Mouse (Mus musculus) Patski (cell line): Measurements from ENCODE around the gene Nckipsd. TPM values are rescaled to one million over a fixed set of nuclear protein-coding genes. Genes with fewer than 3 reads are reported as not detected.

Source experiments
- ATAC-seq: fragments of 100-300 bp; one replicate; pipeline ENCODE4 v1.8.0; 2021
- CTCF ChIA-PET: fragments of 350-600 bp; sonication (Branson Sonifier 250); formaldehyde crosslinking; loops from one replicate; lab custom pipeline; 2022; ENCODE audit warnings: inconsistent platforms; lab: Charles Lee
- POLR2A ChIA-PET: fragments of 350-600 bp; sonication (Branson Sonifier 250); formaldehyde crosslinking; loops from one replicate; lab custom pipeline; 2022; ENCODE audit warnings: antibody characterized with exemption, inconsistent platforms; lab: Charles Lee
- DNase-seq: peaks from one replicate; pipeline ENCODE4 v3.0.0-alpha.2; 2011; ENCODE audit warnings: low read depth, low spot score
- H3K27me3 ChIP-seq: fragments of 371-371 bp; one replicate; pipeline ENCODE4 v1.5.1; 2021
- CTCF ChIP-seq: fragments of 100-300 bp; IDR thresholded peaks from one replicate; pipeline ENCODE4 v1.5.1; 2021
- in situ Hi-C: fragments of 300-500 bp; cut with MboI; formaldehyde crosslinking; loops from 3 replicates; pipeline ENCODE4 v1.11.1; 2018; ENCODE audit warnings: low pct_unique_long_range_greater_than_20kb, mixed read lengths
- polyA plus RNA-seq: library from polyadenylated mRNA; unstranded; gene quantifications from one replicate; pipeline ENCODE4 v1.2.3, GENCODE M21; 2021

The Nckipsd gene
- polyA plus RNA-seq = 15.9 TPM

- H3K27me3 ChIP-seq = no peaks in the 10 kb centered on the region
- no peak for TF ChIP-seq CTCF
- ChIA-PET CTCF (interaction anchor here (1.2 to 2.3 kb wide), 5 partner anchors 10 to 54 kb away, joined by 3 to 6 read pairs (median 5); no protein-coding TSS in a partner anchor), POLR2A (no interaction called here)
- in situ Hi-C loops = no loop called here
- DNase-seq = no peak
- peak; percentile 85 for ATAC-seq
These were observed at the start of gene Nckipsd for GRCm38 (mm10) chr9:108808163-108808665. TSS of gene Nckipsd (plus strand) at chr9:108808368.

GRCm38 (mm10) chr9:108759121-108759520 lies 49.0 kb upstream of the Nckipsd start:
- DNase-seq (no peak), ATAC-seq (no peak)
- no peak for TF ChIP-seq CTCF
- in situ Hi-C loops = loop anchor here (5.0 kb wide), 1 partner anchor 43 kb away; no protein-coding TSS in a partner anchor
- no peaks in the 10 kb centered on the region for H3K27me3 ChIP-seq
- CTCF ChIA-PET = interaction anchor here (1.3 kb wide), 1 partner anchor 50 kb away, joined by 4 read pairs; no protein-coding TSS in a partner anchor
- POLR2A ChIA-PET = no interaction called here

GRCm38 (mm10) chr9:108759805-108760204 lies 48.4 kb upstream of the Nckipsd start:
- ATAC-seq (no peak), DNase-seq (no peak)
- in situ Hi-C loops = loop anchor here (5.0 kb wide), 1 partner anchor 42 kb away; no protein-coding TSS in a partner anchor
- CTCF ChIA-PET = interaction anchor here (1.3 kb wide), 1 partner anchor 49 kb away, joined by 4 read pairs; no protein-coding TSS in a partner anchor
- POLR2A ChIA-PET = no interaction called here
- TF ChIP-seq CTCF = peak; percentile 93
- no peaks in the 10 kb centered on the region for H3K27me3 ChIP-seq

- no peak for DNase-seq
- in situ Hi-C loops = no loop called here
- ATAC-seq = no peak
- no peaks in the 10 kb centered on the region for H3K27me3 ChIP-seq
- CTCF ChIA-PET = no interaction called here
- no peak for TF ChIP-seq CTCF
- POLR2A ChIA-PET = no interaction called here
These were observed 46.6 kb upstream of the Nckipsd start for GRCm38 (mm10) chr9:108761561-108761960.

- POLR2A ChIA-PET = no interaction called here
- H3K27me3 ChIP-seq = peaks cover 9% of the 10 kb centered on the region
- in situ Hi-C loops = no loop called here
- DNase-seq (no peak), ATAC-seq (no peak)
- CTCF ChIA-PET = interaction anchor here (0.7 to 2.2 kb wide), 3 partner anchors 12 to 82 kb away, joined by 3 to 7 read pairs (median 3); no protein-coding TSS in a partner anchor
- TF ChIP-seq CTCF = no peak
These were observed 43.2 kb upstream of the Nckipsd start for GRCm38 (mm10) chr9:108764971-108765370.

- no peaks in the 10 kb centered on the region for H3K27me3 ChIP-seq
- no peak for TF ChIP-seq CTCF
- in situ Hi-C loops = no loop called here
- CTCF ChIA-PET = no interaction called here
- no peak for ATAC-seq
- no peak for DNase-seq
- POLR2A ChIA-PET = no interaction called here
These were observed 31.6 kb upstream of the Nckipsd start for GRCm38 (mm10) chr9:108776614-108777013.

GRCm38 (mm10) chr9:108777276-108777675 lies 30.9 kb upstream of the Nckipsd start:
- DNase-seq = no peak
- no peak for ATAC-seq
- CTCF ChIA-PET = no interaction called here
- TF ChIP-seq CTCF = no peak
- POLR2A ChIA-PET = no interaction called here
- no peaks in the 10 kb centered on the region for H3K27me3 ChIP-seq
- in situ Hi-C loops = no loop called here

GRCm38 (mm10) chr9:108780959-108781358 lies 27.2 kb upstream of the Nckipsd start:
- ChIA-PET POLR2A (interaction anchor here (0.6 kb wide), 1 partner anchor 12 kb away, joined by 4 read pairs; no protein-coding TSS in a partner anchor), CTCF (interaction anchor here (1.5 kb wide), 1 partner anchor 42 kb away, joined by 3 read pairs; no protein-coding TSS in a partner anchor)
- H3K27me3 ChIP-seq = no peaks in the 10 kb centered on the region
- ATAC-seq (no peak), DNase-seq (no peak)
- in situ Hi-C loops = no loop called here
- no peak for TF ChIP-seq CTCF

- in situ Hi-C loops = no loop called here
- ChIA-PET CTCF (interaction anchor here (0.9 to 1.2 kb wide), 2 partner anchors 26 to 28 kb away, joined by 3 to 5 read pairs; partner anchors contain the start of gene Nckipsd), POLR2A (interaction anchor here (0.6 kb wide), 1 partner anchor 21 kb away, joined by 3 read pairs; no protein-coding TSS in a partner anchor)
- ATAC-seq (no peak), DNase-seq (no peak)
- no peaks in the 10 kb centered on the region for H3K27me3 ChIP-seq
- no peak for TF ChIP-seq CTCF
These were observed 26.3 kb upstream of the Nckipsd start for GRCm38 (mm10) chr9:108781891-108782290.

- in situ Hi-C loops = no loop called here
- ChIA-PET POLR2A (interaction anchor here (0.6 to 1.2 kb wide), 2 partner anchors 22 to 70 kb away, joined by 3 to 4 read pairs; partner anchors contain the start of gene Slc26a6), CTCF (interaction anchor here (0.8 to 3.3 kb wide), 3 partner anchors 13 to 29 kb away, joined by 3 to 15 read pairs (median 5); no protein-coding TSS in a partner anchor)
- no peak for DNase-seq
- ATAC-seq = no peak
- TF ChIP-seq CTCF = no peak
- H3K27me3 ChIP-seq = no peaks in the 10 kb centered on the region
These were observed 25.2 kb upstream of the Nckipsd start for GRCm38 (mm10) chr9:108782836-108783547.
